Mouse (Mus musculus) brain, embryonic 14.5 days (tissue): Measurements from ENCODE around the gene Dusp5.

Experiments
- CTCF ChIP-seq: fragments of 200-500 bp; IDR thresholded peaks from 2 replicates; pipeline ENCODE4 v1.5.1; 2012; ENCODE audit warnings: inconsistent platforms, mild to moderate bottlenecking, moderate library complexity, borderline replicate concordance; ENCODE audit not compliant: insufficient read depth, insufficient read length; ENCODE audit errors: extremely low read depth
- POLR2A ChIP-seq: fragments of 200-500 bp; IDR thresholded peaks from 2 replicates; pipeline ENCODE4 v1.6.1; 2012; ENCODE audit warnings: mild to moderate bottlenecking, inconsistent platforms, borderline replicate concordance; ENCODE audit not compliant: poor library complexity, insufficient read depth, insufficient read length, severe bottlenecking; ENCODE audit errors: extremely low read depth

- TF ChIP-seq CTCF = no peak
- no peak for TF ChIP-seq POLR2A
Observed at GRCm38 (mm10) chr19:53505728-53506127, 23.2 kb upstream of the Dusp5 start.
